Mouse (Mus musculus): Measurements from ENCODE around the gene Sult2a7. TPM values are rescaled to one million over a fixed set of nuclear protein-coding genes. Genes with fewer than 3 reads are reported as not detected.

Gene Sult2a7
- total RNA-seq (2021): not detected
- long read RNA-seq, experiment 1: 0 reads
- long read RNA-seq, experiment 2: 0 reads

DNA sequence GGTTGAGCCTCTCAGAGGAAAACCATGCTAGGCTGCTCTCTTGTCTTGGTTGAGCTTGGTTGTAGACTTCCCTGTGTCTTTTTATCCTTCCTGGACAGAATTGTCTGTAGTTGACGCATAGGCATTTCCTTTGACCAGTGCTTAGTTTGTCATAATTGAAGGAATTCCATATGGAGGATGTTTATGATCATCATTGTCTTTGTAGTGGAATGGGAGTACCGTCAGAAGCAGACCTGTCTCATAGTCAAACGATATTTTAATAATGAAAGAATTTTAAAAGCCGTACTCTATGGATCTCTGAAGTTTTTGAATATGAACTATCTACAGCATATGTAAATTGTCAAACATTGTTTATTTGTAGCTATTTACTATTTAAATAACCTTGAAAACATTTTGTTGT lies at the start of gene Sult2a7:
Gene Sult2a7 (minus strand): TSS at position 101 of the 400 bp plus-strand sequence.
- DNase-seq (ENCODE audit: low spot score in 2 of 2): no peak

DNA sequence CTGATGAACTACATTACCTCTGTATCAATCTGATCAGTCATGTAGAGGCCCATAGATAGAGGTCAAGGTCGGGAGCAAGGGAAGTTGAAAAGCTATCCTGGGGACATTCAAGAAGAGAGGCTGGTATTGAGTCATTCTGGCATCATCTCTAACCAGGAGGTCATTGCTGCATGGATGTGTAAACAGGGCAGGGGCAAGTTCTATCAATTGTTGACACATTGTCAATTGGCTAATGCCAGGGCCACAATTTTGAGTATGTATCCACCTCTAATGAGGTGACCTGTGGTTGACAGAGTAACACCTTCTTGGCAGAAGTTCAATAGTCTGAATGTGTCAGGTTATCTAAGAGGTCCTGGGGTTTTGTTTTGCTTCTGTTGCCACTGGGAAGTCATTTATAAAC lies 31.2 kb upstream of the Sult2a7 start:
- no peak for DNase-seq (ENCODE audit: low spot score in 2 of 2)

DNA sequence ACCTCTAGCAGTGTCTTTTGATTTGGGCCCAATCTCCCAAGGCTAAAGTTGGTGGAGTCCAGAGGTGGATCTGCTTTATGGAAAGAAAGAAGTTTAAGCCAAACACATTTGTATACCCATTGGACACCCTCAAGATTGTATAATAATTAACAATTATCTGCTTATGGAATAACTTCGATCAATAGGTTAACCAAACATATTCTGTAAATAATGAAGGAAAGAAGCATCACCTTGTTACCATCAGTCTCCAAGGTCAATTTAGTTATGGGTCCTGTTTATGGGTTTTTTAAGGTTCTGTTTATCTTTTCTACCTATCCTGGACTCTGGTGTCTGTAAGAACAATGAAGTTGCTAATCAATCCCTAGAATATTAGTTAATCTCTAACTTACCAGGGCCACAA lies 28.6 kb upstream of the Sult2a7 start:
- no peak for DNase-seq (ENCODE audit: low spot score in 2 of 2)

DNA sequence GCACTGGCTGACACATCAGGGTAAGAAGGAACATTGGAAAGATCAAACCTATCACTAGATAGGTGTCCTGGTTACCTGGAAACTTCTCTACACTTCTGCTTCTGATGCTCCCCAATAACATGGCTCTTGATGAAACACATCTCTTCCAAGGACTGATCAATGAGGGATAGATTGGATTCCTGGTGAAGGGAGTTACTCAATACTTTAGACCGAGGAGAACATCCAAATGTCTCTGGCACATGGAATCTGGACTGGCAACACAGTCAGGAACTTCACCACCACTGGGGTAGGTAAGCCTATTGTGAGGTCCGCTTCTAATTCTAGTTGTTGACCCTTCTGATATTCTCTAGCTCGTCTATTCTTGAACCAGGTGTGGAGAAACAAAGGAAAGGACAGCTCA lies 24.3 kb upstream of the Sult2a7 start:
- DNase-seq (ENCODE audit: low spot score in 2 of 2): no peak

DNA sequence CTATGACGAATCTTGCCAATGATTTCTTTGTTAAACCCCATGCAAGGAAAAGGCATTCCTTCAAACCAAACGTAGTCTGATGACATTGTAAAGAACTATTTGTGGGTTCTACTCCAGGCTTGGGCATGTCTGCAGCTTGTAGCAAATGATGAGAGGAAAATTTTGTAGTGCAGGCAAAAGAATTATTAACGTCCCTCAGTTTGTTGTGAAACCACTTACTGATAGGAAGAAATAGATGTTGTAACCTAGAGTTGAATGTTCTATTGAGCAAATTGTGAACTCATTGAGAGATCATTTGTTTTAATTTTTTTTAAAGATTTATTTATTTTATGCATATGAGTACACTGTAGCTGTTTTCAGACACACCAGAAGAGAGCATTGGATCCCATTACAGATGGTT lies 1.1 kb downstream of the Sult2a7 start:
- no peak for DNase-seq (ENCODE audit: low spot score in 2 of 2)

DNA sequence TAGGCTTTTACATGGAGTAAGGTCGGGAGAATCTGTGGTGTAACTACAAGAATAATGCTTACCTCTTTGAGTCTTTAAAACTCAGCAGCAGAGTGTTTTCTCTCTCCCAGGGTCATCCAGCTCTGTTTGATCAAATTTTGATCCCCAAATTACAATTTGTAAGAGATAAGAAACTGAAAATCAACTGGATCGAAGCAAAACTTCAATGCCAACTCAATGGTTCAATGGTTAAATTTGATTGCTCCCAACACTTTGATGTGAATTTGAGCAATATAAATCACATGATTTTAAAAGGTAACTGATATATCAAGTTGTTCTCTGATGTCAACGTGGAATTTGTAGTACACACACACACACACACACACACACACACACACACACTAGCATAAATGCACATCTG lies 47.5 kb downstream of the Sult2a7 start, which contains the start of gene Sult2a8:
Gene Sult2a8 (minus strand): TSS at position 236 of the 400 bp plus-strand sequence.
- no peak for DNase-seq (ENCODE audit: low spot score in 2 of 2)

DNA sequence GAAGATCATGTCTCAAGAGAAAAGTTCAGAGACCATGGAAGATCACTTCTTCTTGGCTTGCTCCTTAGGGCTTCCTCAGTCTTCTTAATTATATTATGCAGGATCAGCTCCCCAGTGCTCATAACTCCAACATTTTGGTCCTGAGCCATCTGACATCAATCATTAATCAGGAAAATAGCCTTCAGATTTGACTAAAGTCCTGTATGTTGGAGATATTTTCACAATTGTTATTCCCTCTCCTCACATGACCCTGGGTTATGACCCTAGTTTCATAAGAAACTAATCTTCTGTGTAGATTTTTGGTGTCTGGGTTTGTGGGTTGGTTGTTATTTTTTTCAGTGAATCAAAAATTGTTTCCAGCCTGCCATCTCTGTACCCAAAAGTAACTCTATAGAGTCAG lies 54.4 kb downstream of the Sult2a7 start:
- DNase-seq (ENCODE audit: low spot score in 2 of 2): no peak

DNA sequence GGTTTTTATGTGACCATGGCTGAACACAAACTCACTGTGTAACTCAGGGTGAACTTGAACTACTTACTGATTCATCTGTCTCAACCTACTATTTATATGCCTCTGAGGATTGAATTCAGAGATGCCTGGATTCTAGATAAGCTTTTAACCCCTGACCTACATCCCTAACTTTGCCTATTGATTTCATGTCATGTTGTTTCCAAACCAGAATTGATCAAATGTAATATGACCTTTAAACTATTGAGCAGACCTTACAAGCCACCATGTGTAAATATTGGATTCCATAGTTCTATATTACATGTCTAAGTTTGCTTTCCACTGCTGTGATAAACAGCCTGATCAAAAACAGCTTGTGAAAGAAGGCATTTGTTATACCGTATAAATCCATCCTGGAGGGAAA lies 55.5 kb downstream of the Sult2a7 start:
- no peak for DNase-seq (ENCODE audit: low spot score in 2 of 2)

DNA sequence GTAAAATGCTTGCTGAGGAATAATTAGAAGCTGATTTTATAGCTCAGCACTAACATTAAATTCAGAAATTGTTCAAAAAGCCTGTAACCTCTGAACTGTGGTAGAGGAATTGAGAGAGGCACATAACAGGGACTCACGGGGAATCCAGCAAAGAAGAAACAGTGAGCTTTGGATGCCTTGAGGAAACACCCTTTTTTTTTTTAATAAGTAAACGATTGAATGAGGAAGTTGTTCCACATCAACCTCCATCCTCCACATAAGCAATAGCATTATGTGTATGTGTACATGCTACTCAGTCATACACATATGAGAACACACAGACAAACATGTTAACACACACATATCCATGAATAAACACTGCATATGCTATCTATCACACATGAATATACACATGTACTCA lies 56.0 kb downstream of the Sult2a7 start:
- DNase-seq (ENCODE audit: low spot score in 2 of 2): no peak

Other genes with a start within 250 kb of the Sult2a7 start
- gene Sult2a6, start 239.4 kb downstream of the Sult2a7 start, total RNA-seq (2021): not detected
- not detected for gene Obox8, start 160.7 kb downstream of the Sult2a7 start, total RNA-seq (2021)
- gene Sult2a8, start 47.5 kb downstream of the Sult2a7 start, total RNA-seq (2021): not detected
- under 1 TPM; 0.05 to 0.19 TPM for gene Vmn1r90, start 69.3 kb upstream of the Sult2a7 start, total RNA-seq (2021)
- not detected for gene Obox7, start 165.3 kb upstream of the Sult2a7 start, total RNA-seq (2021)